Mouse (Mus musculus): ENCODE measurements around the gene Zfp697.

GRCm38 (mm10) chr3:98724376-98724775 lies 342.1 kb downstream of the Zfp697 start, which contains the start of gene Hsd3b2:
- TF ChIP-seq GATA1 (IDR thresholded peaks at IDR 0.05; ENCODE audit: borderline replicate concordance, low read length): no peak
- TF ChIP-seq FLI1 (IDR thresholded peaks at IDR 0.05; ENCODE audit: low read length): no peak

All from megakaryocyte, embryonic 14.5 days (primary cell).